ENCODE assay signal across 25 mouse cellular contexts in the genomic region with DNA sequence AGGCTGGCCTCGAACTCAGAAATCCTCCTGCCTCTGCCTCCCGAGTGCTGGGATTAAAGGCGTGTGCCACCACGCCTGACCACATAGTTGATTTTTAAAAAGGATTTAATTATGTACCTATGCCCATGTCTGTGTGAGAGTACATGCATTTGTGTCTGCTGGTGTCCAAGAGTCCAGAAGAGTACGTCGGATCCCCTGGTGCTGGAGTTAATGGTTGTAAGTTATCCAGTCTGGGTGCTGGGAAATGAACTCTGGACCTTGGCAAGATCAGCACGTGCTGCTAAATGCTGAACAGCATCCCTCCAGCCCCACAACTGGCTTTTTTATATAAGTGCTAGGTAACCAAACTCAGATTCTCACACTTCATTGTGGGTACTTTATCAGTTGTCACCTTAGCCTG.
"Had no signal": no experiment of that assay in that cellular context is flagged by ENCODE, and none has a peak within 500 bp of the region (broad histone marks: within the 10 kb centered on the region; RNA-seq: fewer than 3 reads in every experiment).

No protein-coding gene starts in this region.

- H3K27me3 ChIP-seq: heart, embryonic 12.5 days; hindbrain, embryonic 13.5 days; hindbrain, embryonic 15.5 days; limb, embryonic 13.5 days; limb, embryonic 15.5 days; liver, embryonic 13.5 days had no signal

- H3K36me3 ChIP-seq: heart, embryonic 10.5 days; heart, embryonic 12.5 days; hindbrain, embryonic 10.5 days; hindbrain, embryonic 13.5 days; hindbrain, embryonic 15.5 days; limb, embryonic 13.5 days; limb, embryonic 15.5 days; liver, embryonic 13.5 days had no signal

- ATAC-seq: forebrain, embryonic 16.5 days; hindbrain, postnatal 0 days; intestine, embryonic 16.5 days had no signal

- H3K4me3 ChIP-seq: gastrocnemius, adult 2 months; heart, adult 2 months; heart, embryonic 10.5 days; heart, embryonic 12.5 days; hindbrain, embryonic 10.5 days; hindbrain, embryonic 13.5 days; hindbrain, embryonic 15.5 days; limb, embryonic 13.5 days; limb, embryonic 15.5 days; liver, embryonic 13.5 days had no signal

- H3K9ac ChIP-seq: heart, embryonic 12.5 days; hindbrain, embryonic 13.5 days; hindbrain, embryonic 15.5 days; limb, embryonic 13.5 days; limb, embryonic 15.5 days; liver, embryonic 13.5 days had no signal

- DNase-seq: gastrocnemius, adult 2 months; gastrocnemius, postnatal 10 days; gastrocnemius, postnatal 25 days; heart, adult 2 months; heart, postnatal 10 days; heart, postnatal 4 days; kidney, adult 11 months; kidney, adult 8-10 months; kidney, postnatal 14 days; layer of hippocampus, adult 9-11 months; layer of hippocampus, postnatal 36 days; left cerebral cortex, postnatal 4 days; liver, embryonic 13.5 days had no signal

- H3K27ac ChIP-seq: gastrocnemius, adult 2 months; heart, adult 2 months; heart, embryonic 10.5 days; hindbrain, embryonic 10.5 days; hindbrain, embryonic 13.5 days; hindbrain, embryonic 15.5 days; hindbrain, postnatal 0 days; kidney, postnatal 0 days; limb, embryonic 13.5 days; limb, embryonic 15.5 days; liver, embryonic 13.5 days had no signal

- H3K4me1 ChIP-seq: heart, embryonic 10.5 days; heart, embryonic 12.5 days; hindbrain, embryonic 10.5 days; hindbrain, embryonic 13.5 days; hindbrain, embryonic 15.5 days; liver, embryonic 13.5 days had no signal

- H3K9me3 ChIP-seq: heart, embryonic 10.5 days; heart, embryonic 12.5 days; hindbrain, embryonic 10.5 days; hindbrain, embryonic 13.5 days; hindbrain, embryonic 15.5 days; limb, embryonic 13.5 days; limb, embryonic 15.5 days; liver, embryonic 13.5 days had no signal

- H3K4me2 ChIP-seq: heart, embryonic 12.5 days; hindbrain, embryonic 13.5 days; hindbrain, embryonic 15.5 days; limb, embryonic 13.5 days; limb, embryonic 15.5 days; liver, embryonic 11.5 days; liver, embryonic 13.5 days had no signal
